Mouse (Mus musculus): ENCODE measurements around the gene Sbno1. TPM values are rescaled to one million over a fixed set of nuclear protein-coding genes. Genes with fewer than 3 reads are reported as not detected.
"Not testable (repeated sequence)": the region's sequence is repeated elsewhere in the genome, so short reads cannot be mapped to it uniquely, and the experiment has no call there.

Gene Sbno1
- 263 and 488 TPM in 2 replicates for polyA plus RNA-seq (2012; ENCODE audit: insufficient read depth, insufficient read length, low replicate concordance, missing spikeins)

DNA sequence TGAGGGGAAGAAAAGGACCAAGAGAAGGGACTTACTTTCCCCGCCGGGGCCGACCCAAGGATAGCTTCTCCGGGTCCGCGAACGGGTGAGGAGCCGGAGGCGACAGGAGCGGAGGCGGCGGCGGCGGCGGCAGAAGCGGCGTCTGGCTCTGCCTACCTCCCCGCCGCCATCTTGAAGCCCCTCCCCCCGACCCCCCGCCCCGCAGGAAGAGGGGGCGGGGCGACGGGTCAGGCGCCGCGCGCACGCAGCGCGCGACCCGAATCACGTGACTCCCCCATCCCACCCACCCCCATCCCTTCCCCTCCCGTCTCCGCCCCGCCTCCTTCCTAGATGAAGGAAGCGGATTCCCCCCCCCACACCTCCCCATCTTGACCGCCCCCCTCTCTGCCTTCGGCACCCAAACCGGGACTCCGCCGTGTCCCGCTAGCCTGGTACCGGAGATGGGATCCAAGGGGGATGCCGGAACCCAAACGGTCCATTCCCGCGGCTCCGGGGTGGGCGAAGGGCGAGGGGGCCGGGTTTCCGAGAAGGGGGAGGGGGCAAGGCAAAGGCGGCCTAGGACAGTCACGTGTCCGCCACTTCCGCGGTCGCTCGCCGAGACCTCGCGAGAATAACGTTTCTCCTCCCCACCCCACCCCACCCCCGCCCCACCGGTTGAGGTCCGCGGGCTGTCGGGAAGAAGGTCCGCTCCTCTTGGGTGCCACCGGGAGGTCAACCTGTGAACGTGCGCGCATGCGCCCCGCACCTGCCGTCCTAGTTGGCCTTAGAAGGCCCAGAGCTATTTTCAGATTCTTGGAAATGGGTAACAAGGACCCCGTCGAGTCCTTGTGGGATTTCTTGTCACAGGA is at the start of gene Sbno1:
TSS of gene Sbno1 (minus strand) at position 590 of the 848 bp plus-strand sequence.
- TF ChIP-seq POLR2A (IDR thresholded peaks at IDR 0.05; ENCODE audit: insufficient read depth, low read depth, low read length) (peak; percentile 63), CTCF (IDR thresholded peaks at IDR 0.05; ENCODE audit: insufficient read depth, low read depth, low read length) (no peak)
- Histone ChIP-seq H3K27ac (ENCODE audit: insufficient read depth, low read depth, low read length) (peak within 1 kb of the TSS; percentile 93), H3K4me1 (ENCODE audit: control insufficient read depth, insufficient read depth, low read length) (no peaks in the 10 kb centered on the region), H3K4me3 (ENCODE audit: insufficient read depth, low read depth, low read length) (peak within 1 kb of the TSS; percentile 99)
- WGBS = under 1% methylated on average over 60 of the region's 81 CpGs

- 71% methylated on average over 6 of the region's 6 CpGs for WGBS
- Histone ChIP-seq H3K4me3 (ENCODE audit: insufficient read depth, low read depth, low read length) (no peak overlapping the region), H3K27ac (ENCODE audit: insufficient read depth, low read depth, low read length) (no peak overlapping the region), H3K4me1 (ENCODE audit: control insufficient read depth, insufficient read depth, low read length) (peaks cover 9% of the 10 kb centered on the region)
- TF ChIP-seq POLR2A (IDR thresholded peaks at IDR 0.05; ENCODE audit: insufficient read depth, low read depth, low read length) (no peak), CTCF (IDR thresholded peaks at IDR 0.05; ENCODE audit: insufficient read depth, low read depth, low read length) (no peak)
These were observed 44.9 kb upstream of the Sbno1 start for GRCm38 (mm10) chr5:124470591-124471171.

GRCm38 (mm10) chr5:124469486-124469885 is 43.7 kb upstream of the Sbno1 start:
- no peak for TF ChIP-seq POLR2A (IDR thresholded peaks at IDR 0.05; ENCODE audit: insufficient read depth, low read depth, low read length)
- no peak for TF ChIP-seq CTCF (IDR thresholded peaks at IDR 0.05; ENCODE audit: insufficient read depth, low read depth, low read length)
- H3K4me1 ChIP-seq (ENCODE audit: control insufficient read depth, insufficient read depth, low read length) = peaks cover 4% of the 10 kb centered on the region; the same call in 1 of the 2 replicates
- WGBS = 93% methylated on average over 6 of the region's 6 CpGs
- H3K4me3 ChIP-seq (ENCODE audit: insufficient read depth, low read depth, low read length) = no peak overlapping the region
- H3K27ac ChIP-seq (ENCODE audit: insufficient read depth, low read depth, low read length) = peak overlapping the region; percentile 34; the same call in 1 of the 2 replicates

DNA sequence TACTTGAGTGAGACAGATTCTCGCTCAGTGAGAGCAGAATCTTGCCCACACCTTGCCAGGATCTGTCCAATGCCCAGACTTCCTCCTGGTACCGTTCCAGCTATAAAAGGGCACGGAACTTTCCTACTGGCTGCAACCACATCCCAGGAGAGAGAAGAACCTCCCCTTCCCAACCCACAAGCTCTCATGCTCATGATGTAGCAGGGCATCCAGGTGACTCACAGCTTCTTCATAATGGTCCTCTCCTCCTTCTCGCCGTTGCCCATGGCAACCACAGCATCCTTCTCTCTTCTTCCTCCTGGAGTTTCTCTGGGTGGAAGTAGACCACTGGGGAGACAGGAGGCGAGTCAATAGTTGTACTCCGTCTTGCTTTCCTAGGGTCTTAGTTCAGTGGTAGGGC is 42.6 kb upstream of the Sbno1 start:
- WGBS = 57% methylated on average over 7 of the region's 7 CpGs
- no peak for TF ChIP-seq CTCF (IDR thresholded peaks at IDR 0.05; ENCODE audit: insufficient read depth, low read depth, low read length)
- no peak for TF ChIP-seq POLR2A (IDR thresholded peaks at IDR 0.05; ENCODE audit: insufficient read depth, low read depth, low read length)
- Histone ChIP-seq H3K4me1 (ENCODE audit: control insufficient read depth, insufficient read depth, low read length) (peaks cover 4% of the 10 kb centered on the region; the same call in 1 of the 2 replicates), H3K4me3 (ENCODE audit: insufficient read depth, low read depth, low read length) (no peak overlapping the region), H3K27ac (ENCODE audit: insufficient read depth, low read depth, low read length) (peak overlapping the region; percentile 59; the same call in 1 of the 2 replicates)

DNA sequence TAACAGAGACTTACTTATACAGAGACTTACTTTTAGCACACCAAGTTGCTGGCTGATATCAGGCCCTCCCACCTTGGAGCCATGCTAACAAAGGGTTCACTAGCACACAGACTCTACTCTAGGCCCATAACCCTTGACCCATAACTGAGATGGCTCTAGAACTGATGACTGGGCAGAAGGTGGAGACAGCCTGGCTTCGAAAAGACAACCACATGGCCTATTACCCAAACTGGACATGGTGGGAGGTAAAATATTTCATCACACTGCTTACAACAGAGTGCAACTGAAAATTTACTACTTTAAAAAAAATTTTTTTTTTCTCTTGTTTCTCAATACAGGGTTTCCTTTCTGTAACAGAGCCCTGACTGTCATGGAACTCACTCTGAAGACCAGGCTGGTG is 42.0 kb upstream of the Sbno1 start:
- Histone ChIP-seq H3K4me1 (ENCODE audit: control insufficient read depth, insufficient read depth, low read length) (peaks cover 4% of the 10 kb centered on the region; the same call in 1 of the 2 replicates), H3K4me3 (ENCODE audit: insufficient read depth, low read depth, low read length) (no peak overlapping the region), H3K27ac (ENCODE audit: insufficient read depth, low read depth, low read length) (no peak overlapping the region)
- WGBS = 100% methylated on average over 1 of the region's 1 CpGs
- TF ChIP-seq POLR2A (IDR thresholded peaks at IDR 0.05; ENCODE audit: insufficient read depth, low read depth, low read length) = no peak
- no peak for TF ChIP-seq CTCF (IDR thresholded peaks at IDR 0.05; ENCODE audit: insufficient read depth, low read depth, low read length)

- no peak overlapping the region for H3K27ac ChIP-seq (ENCODE audit: insufficient read depth, low read depth, low read length)
- H3K4me1 ChIP-seq (ENCODE audit: control insufficient read depth, insufficient read depth, low read length) = peaks cover 4% of the 10 kb centered on the region; the same call in 1 of the 2 replicates
- no peak for TF ChIP-seq CTCF (IDR thresholded peaks at IDR 0.05; ENCODE audit: insufficient read depth, low read depth, low read length)
- TF ChIP-seq POLR2A (IDR thresholded peaks at IDR 0.05; ENCODE audit: insufficient read depth, low read depth, low read length) = no peak
- no peak overlapping the region for H3K4me3 ChIP-seq (ENCODE audit: insufficient read depth, low read depth, low read length)
These were observed 39.1 kb upstream of the Sbno1 start for GRCm38 (mm10) chr5:124464905-124465304.

DNA sequence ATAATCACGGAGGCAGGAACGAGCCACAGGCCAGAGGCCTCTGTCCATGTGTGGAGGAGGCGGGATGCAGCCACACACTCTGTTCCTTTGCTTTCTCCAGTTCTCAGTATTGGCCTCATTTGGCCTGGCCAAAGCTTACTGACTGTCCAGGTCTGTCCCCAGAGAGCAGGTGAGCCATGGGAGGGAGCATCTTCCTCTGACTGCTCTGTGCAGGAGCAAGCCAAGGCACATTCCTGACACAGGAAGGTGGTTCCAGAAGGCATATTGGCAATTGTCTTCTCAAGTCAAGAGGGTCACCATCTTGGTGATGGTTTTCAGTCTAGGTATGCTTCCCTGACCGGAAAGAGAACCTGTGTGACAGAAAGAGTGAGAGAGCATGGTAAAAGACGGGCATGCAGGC is 37.7 kb upstream of the Sbno1 start:
- Histone ChIP-seq H3K4me1 (ENCODE audit: control insufficient read depth, insufficient read depth, low read length) (no peaks in the 10 kb centered on the region; the same call in 1 of the 2 replicates), H3K27ac (ENCODE audit: insufficient read depth, low read depth, low read length) (no peak overlapping the region), H3K4me3 (ENCODE audit: insufficient read depth, low read depth, low read length) (no peak overlapping the region)
- 94% methylated on average over 5 of the region's 5 CpGs for WGBS
- TF ChIP-seq CTCF (IDR thresholded peaks at IDR 0.05; ENCODE audit: insufficient read depth, low read depth, low read length) (no peak), POLR2A (IDR thresholded peaks at IDR 0.05; ENCODE audit: insufficient read depth, low read depth, low read length) (no peak)

DNA sequence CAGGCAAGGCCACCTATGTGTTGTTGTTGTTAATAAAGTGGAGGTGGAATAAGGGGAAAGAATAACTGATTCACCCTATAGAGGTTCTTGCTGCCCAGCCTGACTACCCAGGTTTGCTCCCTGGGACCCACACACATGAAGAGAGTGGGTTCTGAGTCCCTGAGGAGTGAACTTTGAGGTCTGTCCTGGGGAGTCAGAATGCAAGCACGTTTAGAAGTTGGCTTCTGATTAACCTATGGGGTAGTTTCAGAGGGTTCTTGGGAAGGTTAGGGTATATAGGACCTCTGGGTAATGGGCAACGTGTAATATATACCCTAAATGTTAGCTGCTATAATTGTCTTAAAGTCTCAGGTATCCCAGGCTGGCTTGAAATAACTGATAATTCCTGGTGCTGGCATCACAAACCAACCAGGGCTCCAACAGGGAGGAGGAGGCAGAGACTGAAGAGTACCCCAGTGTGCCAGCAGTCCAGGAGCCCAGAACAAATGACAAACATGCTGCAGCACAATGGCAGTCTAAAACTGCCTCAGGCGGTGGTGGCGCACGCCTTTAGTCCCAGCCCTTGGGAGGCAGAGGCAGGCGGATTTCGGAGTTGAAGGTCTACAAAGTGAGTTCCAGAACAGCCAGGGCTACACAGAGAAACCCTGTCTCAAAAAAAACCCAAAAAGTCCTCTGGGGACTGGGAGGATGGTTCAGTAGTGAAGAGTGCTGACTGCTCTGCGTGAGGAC is 36.7 kb upstream of the Sbno1 start:
- H3K4me3 ChIP-seq (ENCODE audit: insufficient read depth, low read depth, low read length) = no peak overlapping the region
- H3K4me1 ChIP-seq (ENCODE audit: control insufficient read depth, insufficient read depth, low read length) = no peaks in the 10 kb centered on the region
- WGBS = 90% methylated on average over 8 of the region's 8 CpGs
- TF ChIP-seq CTCF (IDR thresholded peaks at IDR 0.05; ENCODE audit: insufficient read depth, low read depth, low read length) = no peak
- TF ChIP-seq POLR2A (IDR thresholded peaks at IDR 0.05; ENCODE audit: insufficient read depth, low read depth, low read length) = no peak
- H3K27ac ChIP-seq (ENCODE audit: insufficient read depth, low read depth, low read length) = no peak overlapping the region

- not testable (repeated sequence) for H3K4me1 ChIP-seq (ENCODE audit: control insufficient read depth, insufficient read depth, low read length); H3K4me3 ChIP-seq (ENCODE audit: insufficient read depth, low read depth, low read length); H3K27ac ChIP-seq (ENCODE audit: insufficient read depth, low read depth, low read length)
- WGBS = 91% methylated on average over 14 of the region's 14 CpGs
These were observed 35.1 kb upstream of the Sbno1 start for GRCm38 (mm10) chr5:124460922-124461321.

Measured in olfactory bulb, adult 2 months (tissue).